Mouse (Mus musculus) liver, adult 2 months (tissue): ENCODE measurements around the gene Med18.

Experiments used
- CTCF ChIP-seq: fragments of 200-500 bp; IDR thresholded peaks from 2 replicates; pipeline ENCODE4 v1.5.1; 2011; ENCODE audit warnings: low read depth, low read length, control low read depth
- POLR2A ChIP-seq: fragments of 200-500 bp; IDR thresholded peaks from 2 replicates; pipeline ENCODE4 v1.6.1; 2011; ENCODE audit warnings: low read length, control low read depth; ENCODE audit not compliant: insufficient read depth; ENCODE audit errors: extremely low read depth

GRCm38 (mm10) chr4:132491748-132492147 is 28.0 kb upstream of the Med18 start:
- TF ChIP-seq CTCF (no peak), POLR2A (no peak)
